Mouse (Mus musculus) spleen, adult 2 months (tissue): ENCODE data around the gene Castor2.

Experiments
- CTCF ChIP-seq: fragments of 200-500 bp; IDR thresholded peaks from 2 replicates; pipeline ENCODE4 v1.5.1; 2011; ENCODE audit warnings: mild to moderate bottlenecking, inconsistent platforms; ENCODE audit not compliant: insufficient read depth, insufficient read length, insufficient replicate concordance; ENCODE audit errors: extremely low read depth
- POLR2A ChIP-seq: fragments of 200-500 bp; IDR thresholded peaks from 2 replicates; pipeline ENCODE4 v1.6.1; 2011; ENCODE audit warnings: low read depth, low read length, inconsistent platforms

GRCm38 (mm10) chr5:134148153-134148552 lies 48.6 kb downstream of the Castor2 start:
- TF ChIP-seq CTCF (no peak), POLR2A (no peak)
